Mouse (Mus musculus) cerebellum, adult 2 months (tissue): ENCODE measurements around the gene Pnpla7. TPM values are rescaled to one million over a fixed set of nuclear protein-coding genes. Genes with fewer than 3 reads are reported as not detected.

Experiments used
- DNase-seq, 2 experiments: peaks; one replicate each; pipeline ENCODE4 v3.0.0; 2021
- H3K27ac ChIP-seq: fragments of 200-500 bp; 2 replicates; pipeline ENCODE4 v1.5.1; 2012; ENCODE audit warnings: low read length, control low read depth, inconsistent platforms; ENCODE audit not compliant: insufficient read depth
- H3K27me3 ChIP-seq: fragments of 200-500 bp; 2 replicates; pipeline ENCODE4 v1.6.1; 2012; ENCODE audit warnings: inconsistent platforms, mild to moderate bottlenecking, low read length, moderate library complexity; ENCODE audit not compliant: control insufficient read depth, insufficient read depth
- H3K4me1 ChIP-seq: fragments of 200-500 bp; 2 replicates; pipeline ENCODE4 v1.6.1; 2011; ENCODE audit warnings: low read length; ENCODE audit not compliant: control insufficient read depth, insufficient read depth
- H3K4me3 ChIP-seq: fragments of 200-500 bp; replicated peaks from 2 replicates; pipeline ENCODE3; 2011; ENCODE audit warnings: mild to moderate bottlenecking, low read depth, low read length, control low read depth; ENCODE audit not compliant: insufficient read depth
- CTCF ChIP-seq: fragments of 200-500 bp; IDR thresholded peaks from 2 replicates; pipeline ENCODE4 v1.5.1; 2011; ENCODE audit warnings: low read depth, mild to moderate bottlenecking, control low read depth, low read length, moderate library complexity, borderline replicate concordance; ENCODE audit not compliant: insufficient read depth
- POLR2A ChIP-seq: fragments of 200-500 bp; IDR thresholded peaks from 2 replicates; pipeline ENCODE4 v1.6.1; 2011; ENCODE audit warnings: low read length, control low read depth, borderline replicate concordance; ENCODE audit not compliant: insufficient read depth
- WGBS: fragments of 180-500 bp; shearing (Covaris S2); methylation state at CpG from one replicate; pipeline ENCODE4 v1.1.7; 2018; 5-methylcytosine and 5-hydroxymethylcytosine counted together
- polyA plus RNA-seq: library from polyadenylated mRNA; depleted of rRNA; stranded (reverse); fragments of >200 nt; gene quantifications from 2 replicates; pipeline ENCODE4 v1.2.3, GENCODE M21; 2012

Pnpla7 gene
- polyA plus RNA-seq, 1 experiment, result 16.0 TPM

DNA sequence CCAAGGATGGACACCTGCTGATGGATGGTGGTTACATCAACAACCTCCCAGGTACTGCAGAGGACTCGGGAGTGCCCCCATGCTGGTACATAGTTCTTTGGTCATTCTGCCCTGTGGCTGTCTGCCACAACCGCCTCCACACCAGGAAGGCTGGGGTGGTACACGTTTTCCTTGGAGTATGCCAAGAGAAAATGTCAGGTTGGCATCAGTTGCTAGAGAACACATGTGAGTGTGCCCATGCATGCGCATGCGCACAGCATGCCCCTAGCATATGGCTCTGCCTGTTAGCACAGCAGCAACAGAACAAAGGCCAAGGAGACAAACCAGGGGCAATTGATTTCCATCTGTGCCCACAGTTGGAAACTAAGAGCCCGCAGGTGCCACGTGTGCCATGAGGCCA is 75.1 kb downstream of the Pnpla7 start:
- WGBS, result 7% methylated on average over 7 of the region's 7 CpGs
- TF ChIP-seq POLR2A (no peak), CTCF (no peak)

GRCm38 (mm10) chr2:25051450-25051849 is 75.6 kb downstream of the Pnpla7 start:
- H3K4me3 ChIP-seq, result no peak overlapping the region
- WGBS, result 68% methylated on average over 8 of the region's 8 CpGs
- DNase-seq, result no peak
- H3K27me3 ChIP-seq, result no peaks in the 10 kb centered on the region
- H3K4me1 ChIP-seq, result peaks cover 12% of the 10 kb centered on the region; the same call in 1 of the 2 replicates
- no peak overlapping the region for H3K27ac ChIP-seq
- no peak for TF ChIP-seq CTCF
- no peak for TF ChIP-seq POLR2A

More for the DNA sequence above, 75.1 kb downstream of the Pnpla7 start:
- Histone ChIP-seq H3K4me3 (no peak overlapping the region), H3K27me3 (no peaks in the 10 kb centered on the region; the same call in 1 of the 2 replicates), H3K4me1 (peaks cover 12% of the 10 kb centered on the region; the same call in 1 of the 2 replicates), H3K27ac (no peak overlapping the region)
- DNase-seq, result peak; percentile 77 to 91

DNA sequence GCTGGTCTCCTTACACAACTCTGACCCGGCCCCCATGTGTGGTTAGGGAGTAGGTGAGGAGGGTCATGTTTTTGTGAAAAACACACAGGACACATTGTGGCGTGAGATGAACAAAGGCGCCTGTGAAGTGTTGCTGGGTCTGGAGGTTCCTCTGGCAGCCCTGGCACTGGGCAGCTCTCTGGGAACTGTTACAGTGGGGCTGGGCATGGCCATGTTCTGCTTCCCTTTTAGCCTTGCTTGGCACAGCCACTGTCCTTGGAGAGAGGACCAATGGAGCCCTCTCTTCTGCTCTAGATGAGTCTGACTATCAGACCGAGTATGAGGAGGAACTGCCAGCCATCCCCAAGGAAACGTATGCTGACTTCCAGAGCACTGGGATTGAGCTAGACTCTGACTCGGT is 77.3 kb downstream of the Pnpla7 start:
- WGBS, result 83% methylated on average over 6 of the region's 6 CpGs
- TF ChIP-seq POLR2A (no peak), CTCF (no peak)
- peaks cover 12% of the 10 kb centered on the region; the same call in 1 of the 2 replicates for H3K4me1 ChIP-seq
- no peak for DNase-seq
- H3K27ac ChIP-seq, result no peak overlapping the region
- H3K27me3 ChIP-seq, result 0 out of 2 replicates have a peak, but pooled peaks cover 1% of the 10 kb centered on the region
- H3K4me3 ChIP-seq, result no peak overlapping the region

DNA sequence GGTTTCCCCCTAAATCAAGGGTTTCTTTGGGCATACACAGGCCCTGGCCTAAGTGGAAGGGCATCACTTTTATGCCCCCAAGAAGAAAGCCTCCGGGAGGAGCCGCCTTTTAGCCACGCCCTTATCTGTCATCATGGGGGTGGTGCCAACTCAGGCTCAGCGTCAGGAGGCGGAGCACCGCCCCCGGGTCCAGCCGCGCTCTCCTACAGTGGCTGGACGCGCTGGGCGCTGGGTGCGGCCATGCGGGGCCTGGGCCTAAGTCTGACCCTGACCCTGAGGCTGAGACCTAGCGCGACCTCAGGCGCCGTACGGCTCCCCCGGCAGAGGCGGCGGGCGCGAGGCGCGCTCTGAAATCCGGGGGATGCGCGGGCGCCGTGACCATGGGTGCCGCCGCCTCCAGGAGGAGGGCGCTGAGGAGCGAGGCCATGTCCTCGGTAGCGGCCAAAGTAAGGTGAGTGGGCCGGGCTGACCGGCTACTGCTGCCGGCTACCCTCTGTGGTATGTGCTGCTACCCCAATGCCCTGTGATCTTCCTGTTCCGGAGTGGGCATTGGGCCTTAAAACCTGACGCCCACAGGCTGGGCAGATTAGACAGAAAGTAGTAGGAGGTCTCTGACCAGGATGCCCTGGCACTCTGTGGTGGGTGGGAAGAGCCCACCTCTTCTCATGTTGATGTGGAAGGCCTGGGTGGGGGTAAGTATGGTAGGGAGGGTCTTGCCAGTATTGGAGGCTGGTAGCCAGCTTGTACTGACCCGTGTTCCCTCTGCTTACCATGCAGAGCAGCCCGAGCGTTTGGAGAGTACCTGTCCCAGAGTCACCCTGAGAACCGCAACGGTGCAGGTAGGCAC is 78.6 kb downstream of the Pnpla7 start, which contains the start of gene Nsmf:
Nsmf (plus strand) TSS at position 135 of the 847 bp plus-strand sequence.
- Histone ChIP-seq H3K4me1 (peaks cover 12% of the 10 kb centered on the region; the same call in 1 of the 2 replicates), H3K27me3 (0 out of 2 replicates have a peak, but pooled peaks cover 1% of the 10 kb centered on the region), H3K27ac (no peak within 1 kb of the TSS), H3K4me3 (peak within 1 kb of the TSS; percentile 69)
- peak; percentile 83 to 87 for DNase-seq
- 2% methylated on average over 47 of the region's 47 CpGs for WGBS
- TF ChIP-seq POLR2A (peak; percentile 43; the same call in 1 of the 2 replicates), CTCF (no peak)

- Histone ChIP-seq H3K4me3 (peak overlapping the region; percentile 69), H3K27me3 (0 out of 2 replicates have a peak, but pooled peaks cover 1% of the 10 kb centered on the region), H3K27ac (no peak overlapping the region), H3K4me1 (peaks cover 12% of the 10 kb centered on the region; the same call in 1 of the 2 replicates)
- 21% methylated on average over 2 of the region's 2 CpGs for WGBS
- peak; percentile 61 to 65 for DNase-seq
- TF ChIP-seq POLR2A, result no peak
These were observed 79.2 kb downstream of the Pnpla7 start for GRCm38 (mm10) chr2:25055068-25055405.

- WGBS, result 56% methylated on average over 21 of the region's 21 CpGs
- Histone ChIP-seq H3K4me3 (peak overlapping the region; percentile 69), H3K4me1 (peaks cover 12% of the 10 kb centered on the region; the same call in 1 of the 2 replicates), H3K27me3 (0 out of 2 replicates have a peak, but pooled peaks cover 1% of the 10 kb centered on the region), H3K27ac (no peak overlapping the region)
- DNase-seq, result no peak
- TF ChIP-seq POLR2A (no peak), CTCF (no peak)
These were observed 79.7 kb downstream of the Pnpla7 start for GRCm38 (mm10) chr2:25055409-25056155.

DNA sequence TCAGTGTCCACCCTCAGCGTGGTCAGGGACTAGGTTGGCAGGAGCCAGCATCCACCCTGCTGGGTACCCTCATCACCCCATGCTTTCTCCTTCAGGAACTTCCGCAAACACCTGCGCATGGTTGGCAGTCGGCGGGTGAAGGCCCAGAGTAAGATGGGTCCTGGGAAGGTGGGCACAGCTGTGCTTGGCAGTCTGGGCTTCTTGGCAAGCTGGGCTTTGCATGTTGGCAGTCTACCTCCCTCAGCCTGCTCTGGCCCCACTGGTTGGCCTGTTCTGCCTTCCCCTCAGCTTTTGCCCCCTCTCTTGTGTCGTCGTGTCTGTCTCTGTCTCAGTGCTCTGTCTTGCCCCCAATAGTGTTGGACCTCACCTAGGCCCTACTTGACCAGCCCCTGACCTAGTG is 83.1 kb downstream of the Pnpla7 start:
- H3K4me3 ChIP-seq, result no peak overlapping the region
- TF ChIP-seq CTCF (no peak), POLR2A (no peak)
- 0 out of 2 replicates have a peak, but pooled peaks cover 1% of the 10 kb centered on the region for H3K27me3 ChIP-seq
- WGBS, result 66% methylated on average over 7 of the region's 7 CpGs
- no peak overlapping the region for H3K27ac ChIP-seq
- no peak for DNase-seq
- peaks cover 4% of the 10 kb centered on the region; the same call in 1 of the 2 replicates for H3K4me1 ChIP-seq
